Mouse (Mus musculus): Measurements from ENCODE around the gene Stx2. TPM values are rescaled to one million over a fixed set of nuclear protein-coding genes. Genes with fewer than 3 reads are reported as not detected.

Gene Stx2
- total and polyA plus RNA-seq, 3 experiments: 0.74 to 5.2 (median 2.5) TPM

- peak; percentile 87 for DNase-seq (ENCODE audit: extremely low read depth)
- H3K36me3 ChIP-seq (replicated peaks in 1 of 2; ENCODE audit: control insufficient read depth in 1 of 2, insufficient read depth in 1 of 2, low read length in 1 of 2): peaks cover 11 to 20% of the 10 kb centered on the region in 2 experiments
- dilution Hi-C loops (cut with MboI; ENCODE audit: extremely low pct_ligation_motif_present, extremely low pct_unique_long_range_greater_than_20kb, low sequenced_read_pairs) (no loop called here), in situ Hi-C loops (cut with MboI; ENCODE audit: low pct_ligation_motif_present, low pct_unique_long_range_greater_than_20kb, low sequenced_read_pairs) (loop anchor here (25.0 kb wide), 1 partner anchor 1407 kb away; no protein-coding TSS in a partner anchor)
- H3K4me2 ChIP-seq (ENCODE audit: insufficient read depth, low read depth, poor library complexity, severe bottlenecking): peak within 1 kb of the TSS; percentile 60
- no peaks in the 10 kb centered on the region for H3K9me3 ChIP-seq (replicated peaks; ENCODE audit: low read length)
- peak within 1 kb of the TSS; percentile 78 to 100 (median 83) for H3K4me3 ChIP-seq (replicated peaks in 1 of 3; ENCODE audit: low read depth in 2 of 3, low read length in 2 of 3, poor library complexity in 1 of 3)
- H3K79me2 ChIP-seq (replicated peaks; ENCODE audit: control insufficient read depth, extremely low read depth, insufficient read depth, poor library complexity, severe bottlenecking): peaks cover 24% of the 10 kb centered on the region
- peaks cover 15 to 21% of the 10 kb centered on the region in 2 experiments for H3K4me1 ChIP-seq (ENCODE audit: control insufficient read depth in 1 of 2, insufficient read depth in 2 of 2)
- peak within 1 kb of the TSS; percentile 96 for H3K9ac ChIP-seq (ENCODE audit: insufficient read depth, low read depth)
- H3K27me3 ChIP-seq (replicated peaks): no peaks in the 10 kb centered on the region
- peak within 1 kb of the TSS; percentile 97 for H3K27ac ChIP-seq (ENCODE audit: insufficient read depth, low read depth)
- TF ChIP-seq HCFC1 (IDR thresholded peaks at IDR 0.05; ENCODE audit: low read depth, low read length) (peak; percentile 66), E2F4 (IDR thresholded peaks at IDR 0.05; ENCODE audit: insufficient replicate concordance, low read depth, low read length) (no peak), JUND (conservative IDR thresholded peaks at IDR 0.05; ENCODE audit: low read depth, low read length) (no peak), JUN (IDR thresholded peaks at IDR 0.05; ENCODE audit: insufficient read depth, low read depth, low read length) (no peak), ETS1 (conservative IDR thresholded peaks at IDR 0.05; ENCODE audit: low read depth, low read length) (peak; percentile 51), POLR2AphosphoS2 (IDR thresholded peaks at IDR 0.05; ENCODE audit: low read depth, low read length) (0 out of 2 replicates have a peak, but pooled peaks have one; percentile 8), MXI1 (IDR thresholded peaks at IDR 0.05; ENCODE audit: low read depth, low read length) (0 out of 2 replicates have a peak, but pooled peaks have one; percentile 71), SIN3A (IDR thresholded peaks at IDR 0.05; ENCODE audit: low read length) (no peak; the same call in 1 of the 2 replicates), KAT2A (IDR thresholded peaks at IDR 0.05; ENCODE audit: insufficient replicate concordance, low read length) (no peak; the same call in 1 of the 2 replicates), GABPA (IDR thresholded peaks at IDR 0.05; ENCODE audit: insufficient replicate concordance, low read depth, low read length) (no peak), CHD1 (IDR thresholded peaks at IDR 0.05; ENCODE audit: low read depth, low read length) (no peak), MAFK (IDR thresholded peaks at IDR 0.05; ENCODE audit: insufficient replicate concordance, low read length) (no peak), MAZ (IDR thresholded peaks at IDR 0.05; ENCODE audit: low read depth, low read length) (peak; percentile 63; the same call in 1 of the 2 replicates), ZMIZ1 (IDR thresholded peaks at IDR 0.05; ENCODE audit: low read depth, low read length) (peak; percentile 23; the same call in 1 of the 2 replicates), IRF4 (IDR thresholded peaks at IDR 0.05; ENCODE audit: low read depth, low read length) (peak; percentile 45; the same call in 1 of the 2 replicates), RAD21 (IDR thresholded peaks at IDR 0.05; ENCODE audit: low read depth, low read length) (no peak), POLR2A (IDR thresholded peaks at IDR 0.05; ENCODE audit: low read depth, low read length) (peak; percentile 77), NELFE (IDR thresholded peaks at IDR 0.05; ENCODE audit: low read depth, low read length) (peak; percentile 71), SMC3 (IDR thresholded peaks at IDR 0.05; ENCODE audit: low read depth, low read length) (no peak), MYC (IDR thresholded peaks at IDR 0.05; ENCODE audit: low read depth, low read length) (peak; percentile 95), USF1 (IDR thresholded peaks at IDR 0.05; ENCODE audit: low read depth, low read length) (peak; percentile 92), BHLHE40 (IDR thresholded peaks at IDR 0.05; ENCODE audit: low read depth, low read length) (peak; percentile 45; the same call in 1 of the 2 replicates), CTCF (conservative IDR thresholded peaks at IDR 0.05 in 1 of 2, IDR thresholded peaks at IDR 0.05 in 1 of 2; ENCODE audit: low read depth in 2 of 2, low read length in 2 of 2) (no peak), RCOR1 (conservative IDR thresholded peaks at IDR 0.05; ENCODE audit: low read depth, low read length) (no peak), ZNF384 (IDR thresholded peaks at IDR 0.05; ENCODE audit: low read depth, low read length) (no peak), ZKSCAN1 (IDR thresholded peaks at IDR 0.05; ENCODE audit: borderline replicate concordance, low read depth, low read length) (no peak), PAX5 (IDR thresholded peaks at IDR 0.05; ENCODE audit: low read length) (no peak), TBP (conservative IDR thresholded peaks at IDR 0.05; ENCODE audit: low read depth, low read length) (peak; percentile 60), ELF1 (IDR thresholded peaks at IDR 0.05; ENCODE audit: low read depth, low read length) (peak; percentile 72), MAX (IDR thresholded peaks at IDR 0.05; ENCODE audit: low read length) (peak; percentile 83), ZC3H11A (IDR thresholded peaks at IDR 0.05; ENCODE audit: low read depth, low read length) (no peak), CHD2 (IDR thresholded peaks at IDR 0.05; ENCODE audit: low read length) (no peak), USF2 (conservative IDR thresholded peaks at IDR 0.05; ENCODE audit: low read depth, low read length) (no peak; the same call in 1 of the 2 replicates), UBTF (IDR thresholded peaks at IDR 0.05; ENCODE audit: low read depth, low read length) (no peak), EP300 (IDR thresholded peaks at IDR 0.05; ENCODE audit: low read length) (no peak), TCF12 (IDR thresholded peaks at IDR 0.05; ENCODE audit: low read depth, low read length) (peak; percentile 60), MEF2A (IDR thresholded peaks at IDR 0.05; ENCODE audit: borderline replicate concordance, low read depth, low read length) (peak; percentile 11; the same call in 1 of the 2 replicates), NRF1 (IDR thresholded peaks at IDR 0.05; ENCODE audit: low read depth, low read length) (peak; percentile 97)
Observed at GRCm38 (mm10) chr5:129019497-129020299, 11.3 kb upstream of the Stx2 start, which contains the start of gene Ran. Ran (plus strand) TSS chr5:129020069.
